Mouse (Mus musculus) thymus, postnatal 4 days (tissue): ENCODE measurements around the gene Atad2b.
"Not testable (repeated sequence)": the region's sequence is repeated elsewhere in the genome, so short reads cannot be mapped to it uniquely, and the experiment has no call there.

Experiments used
- DNase-seq: peaks from one replicate; pipeline ENCODE4 v3.0.0; 2021

The Atad2b gene

DNA sequence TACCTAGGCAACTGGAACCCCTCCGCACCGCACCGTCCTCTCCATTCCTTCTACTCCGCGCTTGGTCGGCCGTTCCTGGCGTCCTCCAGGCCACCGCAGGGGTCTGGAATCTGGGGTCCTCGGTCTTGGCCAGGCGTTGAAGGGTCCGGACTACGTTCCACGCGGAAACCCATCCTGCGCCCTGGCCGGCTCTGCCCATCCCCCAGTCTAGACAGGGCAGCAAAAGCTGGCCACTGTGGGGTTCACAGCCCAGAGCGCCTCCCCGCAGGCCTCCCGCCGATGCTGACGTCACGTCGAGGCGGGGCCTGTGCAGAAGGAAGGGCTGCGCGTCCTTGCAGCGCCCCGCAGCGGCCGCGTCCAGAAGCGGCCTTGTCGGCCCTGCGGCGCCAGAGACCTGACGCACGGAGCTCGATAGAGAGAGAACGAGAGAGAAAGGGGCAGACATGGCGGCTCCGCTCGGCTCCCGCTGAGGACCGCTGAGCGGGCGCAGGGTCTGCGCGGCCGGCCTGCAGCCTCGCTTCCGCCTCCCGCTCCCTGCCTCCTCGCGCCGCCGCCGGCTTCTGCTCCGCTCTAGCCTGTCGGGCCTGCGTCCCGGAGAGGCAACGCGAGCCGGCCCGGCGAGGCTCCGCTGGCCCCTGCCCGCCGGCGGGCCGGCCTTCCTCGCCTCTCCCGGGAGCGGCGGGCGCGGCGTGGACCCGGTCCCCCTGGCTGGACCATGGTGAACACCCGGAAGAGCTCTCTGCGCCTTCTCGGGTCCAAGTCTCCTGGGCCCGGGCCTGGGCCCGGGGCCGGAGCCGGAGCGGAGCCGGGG is at the start of gene Atad2b:
TSS of gene Atad2b (plus strand) at position 360 of the 811 bp plus-strand sequence.
- DNase-seq: peak; percentile 99

DNA sequence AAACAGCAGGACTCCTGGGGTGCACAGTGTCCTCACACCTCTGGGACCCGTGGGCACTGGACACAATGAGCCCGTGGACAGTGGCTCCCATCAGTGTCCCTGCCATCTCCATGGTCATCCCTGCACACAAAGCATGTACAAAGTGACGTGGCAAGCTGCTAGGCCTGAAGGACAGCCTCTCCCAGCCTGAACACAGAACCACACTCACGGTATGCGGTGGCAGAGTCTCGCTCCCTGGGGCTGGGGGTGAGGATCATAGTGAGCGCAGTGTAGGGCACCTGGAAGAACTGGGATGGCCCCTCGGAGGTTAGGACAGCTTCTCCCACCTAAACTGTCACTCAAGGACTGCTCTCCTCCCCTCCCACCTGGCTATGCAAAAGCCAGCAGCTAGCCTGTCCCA is 48.2 kb upstream of the Atad2b start:
- DNase-seq: no peak

DNA sequence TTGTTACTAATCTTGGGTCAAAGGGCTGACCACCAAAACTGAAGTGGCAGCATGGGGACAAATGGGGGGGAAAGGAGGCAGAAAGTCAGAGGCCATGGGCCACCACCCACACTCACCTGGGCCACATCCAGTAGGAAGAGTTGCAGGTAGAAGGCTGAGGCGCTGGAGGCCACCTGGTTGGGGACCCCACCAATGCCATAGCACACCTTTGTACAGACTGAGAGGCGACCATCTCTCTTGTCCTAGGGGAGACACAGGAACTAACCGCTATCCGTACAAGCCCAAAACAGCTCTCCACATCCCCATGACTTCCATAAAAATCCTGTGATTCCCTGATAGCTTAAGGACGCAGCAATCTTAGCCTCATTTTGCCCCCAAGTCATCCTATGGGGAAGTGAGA is 45.9 kb upstream of the Atad2b start:
- DNase-seq: no peak

DNA sequence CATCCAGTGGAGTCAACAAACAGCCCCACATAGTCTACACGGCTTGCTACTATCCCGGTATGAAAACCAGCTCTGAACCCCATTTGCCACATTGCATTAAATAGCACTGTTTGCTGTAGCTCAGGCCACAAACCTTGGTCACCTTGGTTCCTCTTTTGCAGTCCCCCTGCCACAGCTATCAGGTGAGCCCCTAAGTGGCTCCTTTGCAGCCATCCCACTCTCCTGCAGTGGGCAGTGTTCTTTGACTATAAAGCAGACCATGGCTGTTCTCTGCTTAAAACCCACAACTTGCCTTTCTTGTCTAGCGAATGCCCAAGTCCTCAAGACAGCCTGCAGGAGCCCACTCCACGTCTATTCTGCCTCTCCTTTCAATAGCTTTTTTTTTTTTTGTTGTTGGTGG is 44.9 kb upstream of the Atad2b start:
- no peak for DNase-seq

DNA sequence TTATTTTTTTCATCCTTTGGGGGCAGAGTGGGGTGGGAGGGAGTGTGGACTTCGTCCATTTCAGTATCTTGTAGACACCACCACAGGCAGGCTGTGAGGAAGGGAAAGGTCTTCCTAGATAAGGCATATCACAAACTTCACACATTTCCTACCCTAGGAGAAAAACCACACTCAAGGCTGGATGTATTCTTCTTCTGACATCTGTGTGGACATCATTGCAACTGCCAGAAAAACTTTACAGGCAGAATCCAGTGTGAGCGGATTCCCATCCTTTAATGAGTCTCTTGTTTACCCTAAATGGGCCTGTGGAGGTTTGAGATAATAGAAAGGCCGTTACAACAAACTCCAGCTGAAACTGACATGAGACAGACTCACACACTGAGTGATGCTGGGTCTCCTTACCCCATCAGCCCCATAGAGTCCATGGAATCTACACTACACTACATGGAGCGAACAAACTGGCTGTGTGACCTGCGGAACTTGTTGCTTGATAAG is 44.1 kb upstream of the Atad2b start:
- DNase-seq: no peak

DNA sequence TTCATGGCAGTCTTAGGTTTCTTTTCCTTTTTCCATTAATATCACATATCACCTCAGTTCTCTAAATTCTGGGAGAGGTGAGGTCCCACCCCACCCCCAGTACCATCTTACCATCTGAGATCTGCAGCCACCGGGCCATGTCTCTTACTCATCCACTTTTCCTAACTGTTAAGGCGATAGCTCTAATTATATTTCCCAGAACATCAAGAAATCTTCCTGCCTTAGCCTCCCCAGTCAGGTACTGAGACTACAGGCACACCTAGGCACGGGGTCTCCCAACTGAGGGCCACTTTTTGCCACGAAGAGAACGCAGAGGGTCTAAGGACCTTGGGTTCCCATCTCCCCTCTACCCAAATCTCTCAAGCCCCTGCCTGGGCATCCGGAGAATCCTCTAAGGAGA is 43.6 kb upstream of the Atad2b start:
- no peak for DNase-seq

DNA sequence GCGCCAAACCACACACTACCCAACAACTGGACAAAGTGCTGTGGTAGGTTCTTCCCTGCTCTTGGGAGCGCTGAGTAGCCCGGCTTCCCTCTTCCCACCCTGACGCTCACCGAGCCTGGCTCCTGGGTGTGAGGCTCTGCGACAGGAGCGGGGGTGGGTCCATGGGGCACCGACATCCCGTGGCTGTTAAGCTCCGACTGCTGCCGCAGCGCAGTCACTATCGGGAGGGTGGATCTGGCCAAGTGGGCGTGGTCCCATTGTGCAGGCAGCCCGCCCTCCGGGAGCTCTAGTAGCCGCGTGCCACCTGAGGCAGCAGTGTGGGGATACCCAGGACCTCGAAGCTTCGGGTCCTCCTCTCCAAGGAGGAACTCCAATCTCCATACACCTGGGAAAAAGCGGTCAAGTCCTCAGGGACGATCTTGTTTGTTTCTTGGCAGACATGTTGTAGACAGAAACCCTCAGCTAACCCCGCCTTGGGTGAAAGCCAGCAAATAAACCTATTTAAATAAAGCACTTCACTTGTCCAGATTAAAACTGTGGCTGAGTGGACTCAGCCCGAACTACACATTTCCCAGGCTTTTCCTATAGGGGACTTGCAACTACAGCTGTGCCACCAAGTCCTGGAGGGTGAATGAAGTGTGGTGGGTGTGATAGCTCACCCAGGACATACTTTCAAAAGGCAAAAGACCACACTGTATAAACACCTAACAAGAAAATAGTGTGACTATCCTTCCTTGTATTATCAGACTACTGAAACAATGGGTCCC is 42.8 kb upstream of the Atad2b start, which contains the start of gene Mfsd2b:
TSS of gene Mfsd2b (minus strand) at position 199 of the 767 bp plus-strand sequence.
- DNase-seq: peak; percentile 85

DNA sequence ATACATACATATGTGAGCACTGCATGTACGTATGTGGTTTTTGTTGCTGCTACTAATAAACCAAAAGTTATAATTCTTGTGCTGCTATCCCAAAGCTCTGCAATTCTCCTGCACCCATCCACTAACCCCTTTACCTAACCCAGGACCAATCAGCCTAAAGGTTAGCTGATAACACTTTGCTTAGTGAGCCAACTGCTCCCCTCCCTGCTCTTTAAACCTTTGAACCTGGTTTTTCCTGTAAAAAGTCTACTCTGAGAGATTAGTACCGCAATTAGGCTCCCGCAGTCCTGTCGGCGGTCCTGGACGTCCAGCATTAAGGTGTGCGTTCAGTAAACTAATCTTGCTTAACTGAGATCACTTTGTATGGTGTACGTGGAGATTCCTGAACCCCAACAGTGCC is 41.5 kb upstream of the Atad2b start:
- no peak for DNase-seq

DNA sequence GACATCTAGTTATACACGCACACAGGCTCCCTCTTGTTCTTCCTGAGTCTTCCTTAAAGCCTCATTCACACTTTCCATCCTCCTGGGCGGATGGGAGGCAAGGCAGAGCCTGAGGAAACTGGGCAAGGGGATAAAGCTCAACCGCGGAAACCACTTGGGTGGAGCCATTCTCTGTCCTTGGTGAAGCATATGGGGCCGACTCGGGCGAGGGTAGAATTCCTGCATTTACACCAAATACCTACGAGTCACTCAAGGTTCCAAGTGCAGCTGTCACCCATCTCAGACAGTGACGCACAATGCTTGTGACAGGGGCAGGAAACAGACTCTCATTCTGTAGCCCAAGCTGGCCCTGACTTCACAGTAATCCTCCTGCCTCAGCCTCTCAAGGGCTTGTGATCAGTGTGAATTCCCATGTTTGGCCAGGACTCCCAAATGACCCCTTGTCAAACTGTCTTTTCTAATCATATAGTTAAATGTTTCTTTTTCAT is 38.8 kb upstream of the Atad2b start:
- no peak for DNase-seq

DNA sequence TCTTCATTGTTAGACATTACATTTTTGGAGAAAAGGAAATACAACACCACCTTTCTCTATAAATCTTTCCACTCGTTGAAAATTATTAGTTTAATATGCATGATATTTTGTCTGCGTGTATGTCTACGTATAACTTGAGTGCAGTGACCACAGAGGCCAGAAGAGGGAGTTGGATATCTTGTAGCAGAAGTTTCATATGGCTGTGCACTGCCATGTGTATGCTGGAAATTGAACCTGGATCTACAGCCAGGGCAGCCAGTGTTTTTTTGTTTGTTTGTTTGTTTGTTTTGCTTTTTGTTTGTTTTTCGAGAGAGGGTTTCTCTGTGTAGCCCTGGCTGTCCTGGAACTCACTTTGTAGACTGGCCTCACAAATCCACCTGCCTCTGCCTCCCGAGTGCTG is 38.1 kb upstream of the Atad2b start:
- DNase-seq: peak; percentile 53

DNA sequence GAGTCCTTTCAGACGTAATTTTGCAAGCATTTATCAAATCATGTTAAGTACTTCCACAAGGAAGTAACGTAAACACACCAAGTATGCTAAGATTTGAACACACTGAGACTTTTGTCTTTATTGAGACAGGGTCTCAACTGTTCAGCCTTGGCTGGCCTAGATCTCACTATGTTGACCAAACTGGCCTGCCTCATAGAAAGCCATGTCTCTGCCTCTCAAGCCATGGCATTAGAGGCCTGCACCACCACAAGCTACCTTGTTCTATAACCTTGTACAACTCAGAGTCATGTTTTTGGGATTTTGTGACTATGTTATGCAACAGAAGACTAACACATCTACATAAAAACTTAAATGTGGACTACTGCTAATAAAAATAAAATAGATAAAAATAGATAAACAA is 35.1 kb upstream of the Atad2b start:
- DNase-seq: no peak

DNA sequence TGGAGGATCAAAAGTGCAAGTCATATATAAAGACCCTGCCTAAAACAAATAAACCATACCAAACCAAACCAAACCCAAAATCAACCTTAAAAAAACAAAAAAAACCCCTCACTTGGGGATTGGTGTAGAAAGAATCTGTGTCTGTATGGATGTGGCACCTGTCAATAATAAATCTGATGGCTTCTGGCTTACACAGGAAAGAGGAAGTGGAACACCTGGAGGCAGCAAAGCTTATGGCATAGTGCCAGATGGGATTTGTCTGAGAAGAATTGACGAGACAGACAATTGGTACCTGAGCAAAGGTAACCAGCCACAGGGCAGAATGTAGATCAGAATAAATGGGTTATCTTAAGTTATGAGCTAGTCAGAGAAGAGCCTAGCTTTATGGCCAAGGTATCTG is 32.1 kb upstream of the Atad2b start:
- no peak for DNase-seq

DNA sequence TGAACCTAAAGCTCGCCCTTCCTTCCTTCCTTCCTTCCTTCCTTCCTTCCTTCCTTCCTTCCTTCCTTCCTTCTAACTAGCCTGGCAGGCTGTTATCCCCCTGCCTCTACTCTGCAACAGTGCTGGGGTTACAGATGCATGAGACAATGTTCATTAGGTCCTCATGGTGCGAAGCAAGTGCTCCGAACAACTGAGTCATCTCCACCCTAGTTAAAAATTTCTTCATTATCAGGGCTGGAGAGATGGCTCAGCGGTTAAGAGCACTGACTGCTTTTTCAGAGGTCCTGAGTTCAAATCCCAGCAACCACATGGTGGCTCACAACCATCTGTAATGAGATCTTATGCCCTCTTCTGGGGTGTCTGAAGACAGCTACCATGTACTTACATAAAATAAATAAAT is 30.6 kb upstream of the Atad2b start:
- not testable (repeated sequence) for DNase-seq

DNA sequence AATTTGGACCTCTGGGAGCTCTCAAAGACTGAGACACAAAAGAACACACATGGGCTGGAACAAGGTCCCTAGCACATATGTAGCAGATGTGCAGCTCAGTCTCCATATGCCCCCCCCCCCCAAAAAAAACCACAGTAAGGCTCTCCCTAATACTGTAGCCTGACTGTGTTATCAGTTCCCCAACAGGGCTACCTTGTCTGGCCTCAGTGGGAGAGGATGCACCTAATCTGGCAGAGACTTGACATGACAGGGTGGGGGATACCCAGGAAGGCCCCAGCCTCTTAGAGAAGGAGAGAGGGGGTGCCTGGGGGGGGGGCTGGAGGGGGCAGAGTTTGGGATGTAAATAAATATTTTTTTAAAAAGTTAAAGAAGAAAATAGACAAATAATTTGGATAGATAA is 28.4 kb upstream of the Atad2b start:
- no peak for DNase-seq

DNA sequence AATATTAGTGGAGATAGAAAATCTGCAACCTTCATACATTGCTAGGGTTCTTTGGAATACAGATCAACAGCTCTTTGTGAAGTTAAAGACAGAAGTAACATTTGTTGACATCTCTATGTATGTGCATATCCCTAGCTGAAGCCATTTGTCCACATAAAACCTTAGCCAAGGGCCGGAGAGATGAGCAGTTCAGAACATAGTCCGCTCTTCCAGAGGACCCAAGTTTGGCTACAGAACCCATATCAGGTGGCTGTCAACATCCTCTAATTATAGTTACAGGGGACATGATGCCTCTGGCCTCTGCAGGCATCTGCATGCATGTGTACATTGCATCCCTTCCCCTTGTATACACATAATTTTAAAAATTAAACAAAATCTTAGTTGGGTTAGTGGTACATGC is 27.9 kb upstream of the Atad2b start:
- no peak for DNase-seq

DNA sequence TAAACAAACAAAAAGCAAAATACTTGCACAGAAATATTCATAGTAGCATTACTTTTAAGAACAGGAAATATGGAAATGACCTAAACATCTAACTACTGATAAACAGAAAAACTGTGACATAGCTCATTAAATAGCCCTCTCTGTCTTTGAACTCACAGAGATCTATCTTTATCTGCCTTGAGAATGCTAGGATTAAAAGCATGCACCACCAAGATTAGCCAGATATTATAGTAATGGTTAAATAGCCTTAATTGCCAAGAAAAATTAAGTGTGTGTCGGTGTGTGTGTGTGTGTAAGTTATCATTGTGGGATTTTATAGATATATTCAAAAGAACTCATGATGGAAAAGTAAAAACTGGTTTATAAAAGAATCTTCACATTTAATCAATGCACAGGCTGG is 27.3 kb upstream of the Atad2b start:
- DNase-seq: no peak

DNA sequence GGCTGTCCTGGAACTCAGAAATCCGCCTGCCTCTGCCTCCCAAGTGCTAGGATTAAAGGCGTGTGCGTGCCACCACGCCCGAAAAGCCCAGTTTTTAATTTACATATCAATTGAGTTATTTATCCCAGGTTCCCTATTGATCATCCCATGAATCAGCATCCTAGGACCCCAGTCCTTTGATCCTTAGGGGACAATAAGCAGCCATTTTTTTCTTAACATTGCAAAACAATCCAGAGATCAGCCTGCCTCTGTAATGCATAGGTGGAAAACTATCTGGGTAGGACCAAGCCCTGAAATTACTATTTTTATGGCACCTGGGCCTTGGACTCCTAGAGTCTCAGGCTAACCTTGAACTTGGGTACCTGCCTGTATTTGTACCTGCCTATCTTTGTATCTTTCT is 19.1 kb upstream of the Atad2b start:
- no peak for DNase-seq

DNA sequence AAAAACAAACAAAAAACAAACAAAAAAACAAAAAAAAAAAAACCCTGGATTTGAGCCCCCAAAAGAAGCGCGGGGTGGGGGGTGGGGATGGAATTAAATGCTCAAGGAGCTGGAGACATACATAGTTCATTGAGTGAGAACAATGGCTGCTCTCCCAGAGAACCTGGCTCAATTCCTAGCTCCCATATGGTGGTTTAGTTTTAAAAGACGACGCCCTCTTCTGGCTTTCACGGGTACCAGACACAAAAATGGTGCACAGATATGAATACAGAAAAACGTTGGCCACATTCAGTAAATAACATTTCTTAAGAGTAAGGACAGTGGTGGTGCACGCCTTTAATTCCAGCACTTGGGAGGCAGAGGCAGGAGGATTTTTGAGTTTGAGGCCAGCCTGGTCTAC is 11.2 kb upstream of the Atad2b start:
- DNase-seq: no peak

DNA sequence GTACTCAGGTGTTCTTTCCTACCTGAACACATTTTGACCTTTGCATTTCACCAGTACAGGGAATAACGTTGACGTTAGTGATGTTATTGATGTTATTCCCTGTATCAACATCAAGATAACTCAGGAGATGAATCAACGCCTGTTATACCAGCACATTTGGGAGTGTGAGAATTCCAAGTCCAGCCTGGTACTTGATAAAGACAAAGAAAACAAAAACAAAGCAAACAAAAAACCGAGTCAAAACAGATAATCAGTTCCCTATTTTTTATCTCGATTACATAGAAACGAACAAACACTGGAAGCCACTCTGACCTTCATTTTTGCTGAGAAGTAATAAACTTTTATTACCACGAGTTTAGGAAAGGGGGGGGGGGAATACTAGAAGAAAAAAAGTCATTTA is 10.7 kb upstream of the Atad2b start:
- no peak for DNase-seq

DNA sequence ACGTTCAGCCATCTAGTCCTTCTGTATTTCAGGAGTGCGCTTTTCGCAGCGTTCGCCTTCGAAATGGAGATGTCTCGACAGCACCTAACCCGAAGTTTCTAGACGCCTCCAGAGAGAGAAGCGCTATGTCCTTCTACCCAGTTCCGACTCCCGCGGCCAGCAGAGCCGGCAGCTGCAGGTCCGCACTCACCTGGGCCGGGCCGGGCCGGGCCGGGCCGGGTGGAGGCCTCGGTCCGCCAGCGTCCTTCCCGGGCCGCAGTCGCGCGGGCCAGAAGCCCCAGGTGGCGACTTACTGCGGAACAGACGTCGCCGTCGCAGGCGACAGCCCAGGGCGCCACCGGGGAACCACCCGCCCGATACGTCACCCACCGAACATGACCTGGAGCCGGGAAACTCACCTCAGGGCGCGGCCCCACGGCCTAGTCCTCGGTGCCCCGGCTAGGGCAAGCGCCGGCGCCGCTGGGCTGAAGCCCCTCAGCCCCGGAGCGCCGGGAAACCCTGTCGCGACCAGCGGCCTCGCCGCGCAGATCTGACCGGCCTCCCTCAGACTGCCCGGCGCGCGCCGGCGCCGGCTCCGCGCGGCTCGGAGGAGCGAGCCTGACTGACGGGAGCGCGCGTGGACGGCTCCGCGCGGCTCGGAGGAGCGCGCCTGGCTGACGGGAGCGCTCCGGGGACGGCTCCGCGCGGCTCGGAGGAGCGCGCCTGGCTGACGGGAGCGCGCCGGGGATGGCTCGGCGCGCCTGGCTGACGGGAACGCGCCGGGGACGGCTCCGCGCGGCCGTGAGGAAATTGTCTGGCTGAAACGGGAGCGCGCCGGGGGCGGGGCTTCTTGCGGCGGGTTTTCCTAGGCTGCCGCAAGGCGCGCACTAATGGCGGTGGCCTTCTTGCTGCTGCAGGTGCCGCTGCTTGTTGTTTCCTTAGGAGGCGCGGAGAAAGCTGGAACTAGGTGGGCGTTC is 9.9 kb upstream of the Atad2b start, which contains the start of gene Ubxn2a:
TSS of gene Ubxn2a (minus strand) at position 755 of the 956 bp plus-strand sequence.
- peak; percentile 99 for DNase-seq

DNA sequence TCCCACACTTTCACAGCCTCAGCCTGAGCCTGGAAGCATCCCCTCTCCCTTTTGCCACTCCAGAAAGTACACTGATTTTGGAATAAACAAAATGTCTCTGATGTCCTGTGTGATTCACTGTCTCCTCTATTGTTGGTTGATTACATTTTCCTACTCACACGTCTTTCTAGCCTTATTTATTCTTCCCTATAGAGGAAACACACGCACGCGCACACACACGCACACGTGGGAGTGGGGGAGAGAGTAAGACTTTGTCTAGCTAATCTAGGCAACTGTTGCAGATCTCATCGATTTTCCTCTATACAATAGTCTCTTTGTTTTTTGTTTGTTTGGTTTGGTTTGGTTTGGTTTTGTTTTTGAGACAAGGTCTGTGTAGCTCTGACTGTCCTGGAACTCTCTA is 8.8 kb upstream of the Atad2b start:
- DNase-seq: no peak

DNA sequence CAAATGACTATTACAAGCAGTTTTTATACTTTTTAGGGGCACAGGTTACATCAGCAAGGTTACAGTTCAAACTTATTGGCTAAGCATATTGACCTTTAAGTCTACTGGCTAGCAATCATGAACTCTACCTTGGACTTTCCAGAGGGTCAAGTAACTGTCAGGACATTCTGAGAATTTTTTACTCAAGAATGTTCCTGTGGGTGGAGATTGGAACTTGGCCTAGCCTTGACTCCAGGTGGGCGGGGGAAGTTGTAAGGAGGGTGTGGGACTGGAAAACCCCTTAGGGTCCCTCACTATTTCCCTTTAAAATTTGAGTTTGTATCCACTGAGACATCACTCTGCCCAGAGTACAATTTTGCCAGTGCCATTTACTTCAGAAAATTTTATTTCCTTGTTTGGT is 6.7 kb upstream of the Atad2b start:
- DNase-seq: not testable (repeated sequence)

DNA sequence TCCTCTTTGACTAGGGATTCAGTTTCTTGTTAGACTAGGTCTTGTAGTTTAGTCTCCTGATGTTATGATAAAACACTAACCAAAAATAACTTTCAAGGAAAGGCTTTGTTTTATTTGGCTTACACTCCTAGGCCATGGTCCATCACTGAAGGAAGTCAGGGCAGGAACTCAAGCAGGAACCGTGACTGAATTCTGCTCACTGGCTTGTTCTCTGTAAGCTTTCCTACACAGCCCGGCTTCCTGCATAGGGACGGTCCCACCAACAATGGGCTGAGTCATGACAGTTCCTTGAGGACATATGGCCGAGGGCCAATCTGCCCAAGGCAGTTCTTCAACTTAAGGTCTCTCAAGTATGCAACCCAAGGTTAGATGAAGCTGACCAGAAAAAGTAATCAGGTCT is 5.4 kb upstream of the Atad2b start:
- DNase-seq: no peak
